Mouse (Mus musculus): Measurements from ENCODE around the gene Gata2. TPM values are rescaled to one million over a fixed set of nuclear protein-coding genes. Genes with fewer than 3 reads are reported as not detected.
"Not testable (repeated sequence)": the region's sequence is repeated elsewhere in the genome, so short reads cannot be mapped to it uniquely, and the experiment has no call there.

Gene Gata2
- 3.3 and 3.5 TPM in 2 replicates for polyA plus RNA-seq (2014; fragmentation: Nextera tagmentation; extraction: Ambion mirVana)

DNA sequence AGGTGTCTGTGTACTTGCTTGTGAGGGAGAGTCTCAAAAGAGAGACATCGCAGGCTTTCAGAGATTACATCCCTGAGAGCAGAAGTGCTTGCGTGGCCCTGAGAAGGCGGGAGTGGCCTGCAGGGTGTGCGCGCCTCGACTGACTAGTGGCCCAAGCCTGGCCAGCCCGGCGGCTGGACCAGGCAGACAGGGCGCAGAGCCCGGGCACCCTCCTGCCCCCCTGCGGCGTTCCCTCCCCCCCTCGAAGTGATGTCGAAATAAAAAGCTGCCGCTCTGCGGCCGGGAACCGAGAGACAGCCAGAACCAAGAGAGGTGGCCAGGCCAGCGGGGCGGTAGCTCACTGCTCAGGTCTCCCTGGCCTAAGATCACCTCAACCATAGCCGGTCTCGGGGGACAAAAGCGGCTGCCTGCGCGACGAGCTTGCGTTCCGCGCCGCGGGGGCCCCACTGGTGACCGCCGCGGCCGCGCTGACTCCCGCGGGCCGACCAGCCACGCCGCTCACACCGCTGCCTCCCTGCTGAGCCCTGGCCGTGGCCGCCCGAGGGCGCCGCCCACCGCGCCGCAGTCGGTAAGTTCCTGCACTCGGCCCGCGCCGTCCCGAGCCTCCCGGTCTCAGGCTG, at the start of gene Gata2:
Gene Gata2 (plus strand): TSS at position 459 of the 620 bp plus-strand sequence.
- WGBS: 2% methylated on average over 51 of the region's 57 CpGs
- Histone ChIP-seq H3K27me3 (ENCODE audit: control insufficient read depth, insufficient read depth, low read length) (peaks cover 89% of the 10 kb centered on the region), H3K4me2 (replicated peaks; ENCODE audit: low read depth, low read length) (peak within 1 kb of the TSS; percentile 58), H3K4me1 (ENCODE audit: control insufficient read depth, insufficient read depth, low read length) (peaks cover 30% of the 10 kb centered on the region), H3K9ac (replicated peaks; ENCODE audit: low read depth, low read length) (0 out of 2 replicates have a peak within 1 kb of the TSS, but pooled peaks have one; percentile 18), H3K36me3 (ENCODE audit: control insufficient read depth, insufficient read depth, low read length) (no peaks in the 10 kb centered on the region), H3K4me3 (ENCODE audit: low read depth, low read length) (peak within 1 kb of the TSS; percentile 21), H3K27ac (ENCODE audit: low read length) (no peak within 1 kb of the TSS), H3K9me3 (ENCODE audit: control insufficient read depth, low read depth, low read length) (no peaks in the 10 kb centered on the region)
- ATAC-seq (ENCODE audit: insufficient number of reproducible peaks, insufficient read depth, low FRiP score, low read depth): no peak

DNA sequence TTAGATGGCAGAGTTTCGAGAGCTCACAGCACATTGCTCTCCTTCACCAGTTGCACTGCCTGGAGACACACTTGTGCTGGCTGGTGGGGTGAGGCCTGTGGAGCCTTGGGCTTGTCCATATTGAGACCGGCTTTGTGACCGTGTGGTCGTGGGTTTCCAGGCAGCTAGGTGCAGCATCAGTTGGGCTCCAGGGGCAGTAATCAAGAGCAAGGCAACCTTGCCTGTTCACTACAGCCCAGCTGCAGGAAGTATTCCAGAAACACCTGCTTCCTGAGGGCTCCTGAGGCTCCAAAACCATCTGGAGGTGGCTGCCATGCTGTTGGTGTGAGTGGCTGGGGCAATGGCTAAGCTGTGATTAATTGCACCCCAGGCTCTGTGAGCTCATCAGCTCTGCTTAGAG, 47.9 kb upstream of the Gata2 start:
- ATAC-seq (ENCODE audit: insufficient number of reproducible peaks, insufficient read depth, low FRiP score, low read depth): no peak
- H3K4me3 ChIP-seq (ENCODE audit: low read depth, low read length): no peak overlapping the region

GRCm38 (mm10) chr6:88146576-88146975, 47.1 kb upstream of the Gata2 start:
- no peak overlapping the region for H3K9ac ChIP-seq (replicated peaks; ENCODE audit: low read depth, low read length)
- WGBS: 76% methylated on average over 8 of the region's 8 CpGs

More for the DNA sequence above, 47.9 kb upstream of the Gata2 start:
- Histone ChIP-seq H3K4me1 (ENCODE audit: control insufficient read depth, insufficient read depth, low read length) (no peaks in the 10 kb centered on the region), H3K27me3 (ENCODE audit: control insufficient read depth, insufficient read depth, low read length) (no peaks in the 10 kb centered on the region), H3K36me3 (ENCODE audit: control insufficient read depth, insufficient read depth, low read length) (no peaks in the 10 kb centered on the region), H3K9ac (replicated peaks; ENCODE audit: low read depth, low read length) (no peak overlapping the region), H3K4me2 (replicated peaks; ENCODE audit: low read depth, low read length) (no peak overlapping the region), H3K9me3 (ENCODE audit: control insufficient read depth, low read depth, low read length) (no peaks in the 10 kb centered on the region), H3K27ac (ENCODE audit: low read length) (no peak overlapping the region)
- 84% methylated on average over 4 of the region's 4 CpGs for WGBS

GRCm38 (mm10) chr6:88147411-88148003, 46.2 kb upstream of the Gata2 start:
- H3K27me3 ChIP-seq (ENCODE audit: control insufficient read depth, insufficient read depth, low read length): no peaks in the 10 kb centered on the region
- H3K9ac ChIP-seq (replicated peaks; ENCODE audit: low read depth, low read length): no peak overlapping the region
- no peak overlapping the region for H3K27ac ChIP-seq (ENCODE audit: low read length)
- ATAC-seq (ENCODE audit: insufficient number of reproducible peaks, insufficient read depth, low FRiP score, low read depth): no peak
- whole genome bisulfite sequencing: 70% methylated on average over 16 of the region's 16 CpGs
- H3K4me3 ChIP-seq (ENCODE audit: low read depth, low read length): no peak overlapping the region
- H3K4me1 ChIP-seq (ENCODE audit: control insufficient read depth, insufficient read depth, low read length): no peaks in the 10 kb centered on the region
- no peaks in the 10 kb centered on the region for H3K9me3 ChIP-seq (ENCODE audit: control insufficient read depth, low read depth, low read length)
- H3K4me2 ChIP-seq (replicated peaks; ENCODE audit: low read depth, low read length): no peak overlapping the region
- no peaks in the 10 kb centered on the region for H3K36me3 ChIP-seq (ENCODE audit: control insufficient read depth, insufficient read depth, low read length)

More at GRCm38 (mm10) chr6:88146576-88146975, 47.1 kb upstream of the Gata2 start:
- H3K4me1 ChIP-seq (ENCODE audit: control insufficient read depth, insufficient read depth, low read length): no peaks in the 10 kb centered on the region
- no peak for ATAC-seq (ENCODE audit: insufficient number of reproducible peaks, insufficient read depth, low FRiP score, low read depth)
- no peaks in the 10 kb centered on the region for H3K36me3 ChIP-seq (ENCODE audit: control insufficient read depth, insufficient read depth, low read length)
- no peak overlapping the region for H3K4me2 ChIP-seq (replicated peaks; ENCODE audit: low read depth, low read length)
- no peak overlapping the region for H3K4me3 ChIP-seq (ENCODE audit: low read depth, low read length)
- no peak overlapping the region for H3K27ac ChIP-seq (ENCODE audit: low read length)
- no peaks in the 10 kb centered on the region for H3K27me3 ChIP-seq (ENCODE audit: control insufficient read depth, insufficient read depth, low read length)
- no peaks in the 10 kb centered on the region for H3K9me3 ChIP-seq (ENCODE audit: control insufficient read depth, low read depth, low read length)

- Histone ChIP-seq H3K9ac (replicated peaks; ENCODE audit: low read depth, low read length) (no peak overlapping the region), H3K36me3 (ENCODE audit: control insufficient read depth, insufficient read depth, low read length) (no peaks in the 10 kb centered on the region), H3K27me3 (ENCODE audit: control insufficient read depth, insufficient read depth, low read length) (no peaks in the 10 kb centered on the region), H3K4me1 (ENCODE audit: control insufficient read depth, insufficient read depth, low read length) (no peaks in the 10 kb centered on the region), H3K27ac (ENCODE audit: low read length) (no peak overlapping the region), H3K4me2 (replicated peaks; ENCODE audit: low read depth, low read length) (no peak overlapping the region), H3K4me3 (ENCODE audit: low read depth, low read length) (no peak overlapping the region), H3K9me3 (ENCODE audit: control insufficient read depth, low read depth, low read length) (no peaks in the 10 kb centered on the region)
- ATAC-seq (ENCODE audit: insufficient number of reproducible peaks, insufficient read depth, low FRiP score, low read depth): no peak
- 72% methylated on average over 4 of the region's 4 CpGs for WGBS
These were observed 42.4 kb upstream of the Gata2 start for GRCm38 (mm10) chr6:88151335-88151734.

GRCm38 (mm10) chr6:88152127-88152705, 41.5 kb upstream of the Gata2 start:
- WGBS: 80% methylated on average over 14 of the region's 14 CpGs
- Histone ChIP-seq H3K4me1 (ENCODE audit: control insufficient read depth, insufficient read depth, low read length) (no peaks in the 10 kb centered on the region), H3K4me3 (ENCODE audit: low read depth, low read length) (no peak overlapping the region), H3K9me3 (ENCODE audit: control insufficient read depth, low read depth, low read length) (no peaks in the 10 kb centered on the region), H3K4me2 (replicated peaks; ENCODE audit: low read depth, low read length) (no peak overlapping the region), H3K27ac (ENCODE audit: low read length) (no peak overlapping the region), H3K27me3 (ENCODE audit: control insufficient read depth, insufficient read depth, low read length) (no peaks in the 10 kb centered on the region), H3K9ac (replicated peaks; ENCODE audit: low read depth, low read length) (no peak overlapping the region), H3K36me3 (ENCODE audit: control insufficient read depth, insufficient read depth, low read length) (no peaks in the 10 kb centered on the region)
- ATAC-seq (ENCODE audit: insufficient number of reproducible peaks, insufficient read depth, low FRiP score, low read depth): 0 out of 2 replicates have a peak, but pooled peaks have one; percentile 42

DNA sequence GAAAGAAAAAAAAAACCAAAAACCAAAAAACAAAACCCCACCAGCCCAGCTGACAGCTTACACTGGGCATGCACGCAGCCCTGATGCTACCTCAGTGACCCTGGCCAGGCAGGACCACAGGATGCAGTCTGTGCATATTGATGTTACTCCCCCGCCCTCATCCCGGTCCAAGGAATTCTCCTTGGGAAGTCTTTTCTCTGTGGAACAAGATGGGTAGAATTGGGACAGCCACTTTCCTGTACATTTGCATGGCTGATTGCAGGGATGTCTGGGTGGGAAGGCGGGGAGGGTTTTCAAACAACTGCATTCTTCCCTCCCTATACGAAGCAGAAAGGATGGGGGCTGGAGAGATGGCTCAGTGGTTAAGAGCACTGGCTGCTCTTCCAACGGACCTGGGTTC, 40.7 kb upstream of the Gata2 start:
- no peak overlapping the region for H3K4me3 ChIP-seq (ENCODE audit: low read depth, low read length)
- H3K4me2 ChIP-seq (replicated peaks; ENCODE audit: low read depth, low read length): no peak overlapping the region
- no peaks in the 10 kb centered on the region for H3K9me3 ChIP-seq (ENCODE audit: control insufficient read depth, low read depth, low read length)

GRCm38 (mm10) chr6:88155614-88156013, 38.1 kb upstream of the Gata2 start:
- 91% methylated on average over 6 of the region's 6 CpGs for WGBS
- H3K4me3 ChIP-seq (ENCODE audit: low read depth, low read length); H3K27me3 ChIP-seq (ENCODE audit: control insufficient read depth, insufficient read depth, low read length); ATAC-seq (ENCODE audit: insufficient number of reproducible peaks, insufficient read depth, low FRiP score, low read depth); H3K36me3 ChIP-seq (ENCODE audit: control insufficient read depth, insufficient read depth, low read length); H3K4me2 ChIP-seq (replicated peaks; ENCODE audit: low read depth, low read length); H3K27ac ChIP-seq (ENCODE audit: low read length); H3K9me3 ChIP-seq (ENCODE audit: control insufficient read depth, low read depth, low read length); H3K4me1 ChIP-seq (ENCODE audit: control insufficient read depth, insufficient read depth, low read length); H3K9ac ChIP-seq (replicated peaks; ENCODE audit: low read depth, low read length): not testable (repeated sequence)

More for the DNA sequence above, 40.7 kb upstream of the Gata2 start:
- Histone ChIP-seq H3K27me3 (ENCODE audit: control insufficient read depth, insufficient read depth, low read length) (no peaks in the 10 kb centered on the region), H3K9ac (replicated peaks; ENCODE audit: low read depth, low read length) (no peak overlapping the region), H3K36me3 (ENCODE audit: control insufficient read depth, insufficient read depth, low read length) (no peaks in the 10 kb centered on the region), H3K27ac (ENCODE audit: low read length) (no peak overlapping the region), H3K4me1 (ENCODE audit: control insufficient read depth, insufficient read depth, low read length) (no peaks in the 10 kb centered on the region)
- 78% methylated on average over 6 of the region's 6 CpGs for WGBS
- ATAC-seq (ENCODE audit: insufficient number of reproducible peaks, insufficient read depth, low FRiP score, low read depth): no peak

All from stomach, embryonic 14.5 days (tissue).